Mouse (Mus musculus) midbrain, embryonic 14.5 days (tissue): ENCODE measurements around the gene Lipk. TPM values are rescaled to one million over a fixed set of nuclear protein-coding genes. Genes with fewer than 3 reads are reported as not detected.
A peak's percentile ranks its signal among the peaks of the same experiment; 100 is the strongest.

Experiments
- ATAC-seq: fragments of 200-750 bp; cut with Nextera tagmentation; 2 replicates; pipeline ENCODE4 v1.8.0; 2017; ENCODE audit warnings: moderate number of reproducible peaks, moderate library complexity; ENCODE audit not compliant: low FRiP score, low TSS enrichment
- DNase-seq: peaks from one replicate; pipeline ENCODE4 v3.0.0-alpha.2; 2015
- H3K27ac ChIP-seq: fragments of 300-500 bp; sonication (generic); replicated peaks from 2 replicates; pipeline ENCODE4 v1.5.1; 2014; ENCODE audit warnings: mild to moderate bottlenecking, low read depth, low read length, moderate library complexity
- H3K27me3 ChIP-seq: fragments of 300-500 bp; sonication (generic); 2 replicates; pipeline ENCODE4 v1.6.1; 2014; ENCODE audit warnings: low read length, control low read depth, mixed read lengths; ENCODE audit not compliant: control insufficient read depth, insufficient read depth
- H3K36me3 ChIP-seq: fragments of 300-500 bp; sonication (generic); 2 replicates; pipeline ENCODE4 v1.6.1; 2014; ENCODE audit warnings: low read length, control low read depth; ENCODE audit not compliant: control insufficient read depth, insufficient read depth
- H3K4me1 ChIP-seq: fragments of 300-500 bp; sonication (generic); 2 replicates; pipeline ENCODE4 v1.6.1; 2014; ENCODE audit warnings: mild to moderate bottlenecking, antibody characterized with exemption, low read length, control low read depth; ENCODE audit not compliant: control insufficient read depth, insufficient read depth
- H3K4me2 ChIP-seq: fragments of 300-500 bp; sonication (generic); 2 replicates; pipeline ENCODE4 v1.6.1; 2014; ENCODE audit warnings: mild to moderate bottlenecking, low read length, moderate library complexity
- H3K4me3 ChIP-seq: fragments of 300-500 bp; sonication (generic); replicated peaks from 2 replicates; pipeline ENCODE4 v1.5.1; 2014; ENCODE audit warnings: low read depth, low read length
- H3K9ac ChIP-seq: fragments of 300-500 bp; sonication (generic); replicated peaks from 2 replicates; pipeline ENCODE4 v1.6.1; 2014; ENCODE audit warnings: mild to moderate bottlenecking, low read length, moderate library complexity
- H3K9me3 ChIP-seq: fragments of 300-500 bp; sonication (generic); 2 replicates; pipeline ENCODE4 v1.6.1; 2016; ENCODE audit warnings: low read length, control low read depth, mixed read lengths; ENCODE audit not compliant: control insufficient read depth
- WGBS: fragments of 180-500 bp; shearing (Covaris S2); extraction: QIAGEN DNeasy Blood & Tissue Kit; methylation state at CpG from one replicate; pipeline ENCODE4 v1.1.7; 2014; 5-methylcytosine and 5-hydroxymethylcytosine counted together
- polyA plus RNA-seq: library from polyadenylated mRNA; unstranded; fragments of >200 nt; fragmentation: Nextera tagmentation; extraction: Ambion mirVana; gene quantifications from 2 replicates; pipeline ENCODE4 v1.2.1, GENCODE M21; 2014

Lipk gene
- not detected in 2 replicates for polyA plus RNA-seq

GRCm38 (mm10) chr19:34008002-34008401 is at the start of gene Lipk:
TSS of gene Lipk (plus strand) at chr19:34008290.
- Histone ChIP-seq H3K9me3 (no peaks in the 10 kb centered on the region), H3K36me3 (no peaks in the 10 kb centered on the region), H3K4me1 (no peaks in the 10 kb centered on the region), H3K27me3 (no peaks in the 10 kb centered on the region), H3K9ac (no peak within 1 kb of the TSS), H3K4me2 (no peak within 1 kb of the TSS), H3K27ac (no peak within 1 kb of the TSS), H3K4me3 (no peak within 1 kb of the TSS)
- WGBS = 89% methylated on average over 6 of the region's 6 CpGs
- DNase-seq = no peak
- ATAC-seq = no peak

DNA sequence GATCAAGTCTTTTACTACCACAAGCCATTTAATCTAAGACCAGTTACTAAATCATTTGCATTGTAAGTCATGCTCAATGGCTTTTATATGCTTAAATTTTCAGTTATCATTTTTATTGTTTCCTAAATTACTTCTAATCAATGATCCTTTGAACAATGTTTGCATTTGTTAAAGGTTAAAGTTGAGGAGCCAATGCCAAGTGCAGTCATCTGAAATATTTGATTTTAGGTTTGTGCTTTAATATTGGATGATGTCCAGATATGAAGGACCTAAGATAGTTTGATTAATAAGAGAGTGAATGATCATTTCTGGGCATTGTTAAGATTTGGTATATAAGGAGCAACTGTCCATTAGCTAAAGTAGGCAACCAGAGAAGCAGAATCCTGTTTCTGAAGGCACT is 47.2 kb upstream of the Lipk start, which contains the start of gene Lipf:
TSS of gene Lipf (plus strand) at position 301 of the 400 bp plus-strand sequence.
- Histone ChIP-seq H3K4me2 (no peak within 1 kb of the TSS), H3K9ac (no peak within 1 kb of the TSS), H3K4me3 (no peak within 1 kb of the TSS), H3K36me3 (no peaks in the 10 kb centered on the region), H3K27ac (no peak within 1 kb of the TSS), H3K27me3 (no peaks in the 10 kb centered on the region), H3K4me1 (no peaks in the 10 kb centered on the region), H3K9me3 (no peaks in the 10 kb centered on the region)
- ATAC-seq = no peak
- no peak for DNase-seq

DNA sequence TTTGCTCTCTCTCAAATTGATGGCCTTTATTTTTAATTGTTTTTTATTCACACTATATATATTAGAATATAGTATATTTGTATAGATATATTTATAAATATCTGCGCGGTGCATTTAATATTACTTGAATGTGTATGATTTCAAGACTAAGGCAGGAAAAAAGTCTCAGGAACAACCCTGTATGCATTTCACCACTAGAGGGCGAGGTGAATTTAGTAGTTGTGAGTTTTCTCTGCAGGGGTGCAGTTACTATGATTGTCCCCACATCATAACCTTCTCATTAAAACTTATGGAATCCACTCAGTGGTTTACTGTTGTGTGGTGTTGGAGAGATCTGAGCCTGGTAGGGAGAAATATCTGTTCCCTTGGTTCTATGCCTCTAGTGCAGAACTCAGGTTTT is 29.1 kb upstream of the Lipk start:
- peak; percentile 51 for DNase-seq
- ATAC-seq = no peak
- WGBS = 54% methylated on average over 3 of the region's 3 CpGs

DNA sequence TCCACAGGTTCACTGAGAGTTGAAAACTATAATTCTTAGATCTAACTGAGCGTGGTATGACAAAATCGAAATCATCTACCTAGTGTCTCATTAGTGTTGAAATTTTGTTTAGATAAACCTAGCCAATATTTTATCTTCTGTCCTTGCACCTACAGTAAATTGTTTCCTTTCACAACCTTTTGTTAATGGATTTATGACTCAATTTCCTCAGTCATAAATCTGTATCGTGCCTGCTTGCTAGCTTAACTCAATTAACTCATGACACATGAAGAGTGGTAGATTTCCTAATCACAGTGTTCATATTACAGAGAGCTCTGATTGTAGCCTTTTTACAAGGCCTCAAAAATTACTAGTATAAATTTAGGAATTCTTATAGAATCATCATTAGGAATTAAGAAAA is 25.0 kb upstream of the Lipk start:
- Histone ChIP-seq H3K27me3 (no peaks in the 10 kb centered on the region), H3K4me2 (no peak overlapping the region), H3K27ac (no peak overlapping the region), H3K9me3 (no peaks in the 10 kb centered on the region), H3K4me3 (no peak overlapping the region), H3K4me1 (no peaks in the 10 kb centered on the region), H3K36me3 (no peaks in the 10 kb centered on the region), H3K9ac (no peak overlapping the region)
- WGBS = 90% methylated on average over 3 of the region's 3 CpGs
- DNase-seq = no peak
- no peak for ATAC-seq

More for the DNA sequence above, 29.1 kb upstream of the Lipk start:
- H3K9ac ChIP-seq = no peak overlapping the region
- H3K4me2 ChIP-seq = no peak overlapping the region
- H3K27me3 ChIP-seq = no peaks in the 10 kb centered on the region
- no peak overlapping the region for H3K27ac ChIP-seq
- no peaks in the 10 kb centered on the region for H3K9me3 ChIP-seq
- H3K4me1 ChIP-seq = no peaks in the 10 kb centered on the region
- no peak overlapping the region for H3K4me3 ChIP-seq
- H3K36me3 ChIP-seq = no peaks in the 10 kb centered on the region

- H3K27me3 ChIP-seq = no peaks in the 10 kb centered on the region
- no peak overlapping the region for H3K4me2 ChIP-seq
- ATAC-seq = no peak
- no peak overlapping the region for H3K9ac ChIP-seq
- 91% methylated on average over 11 of the region's 11 CpGs for WGBS
- no peaks in the 10 kb centered on the region for H3K9me3 ChIP-seq
- H3K36me3 ChIP-seq = no peaks in the 10 kb centered on the region
- no peaks in the 10 kb centered on the region for H3K4me1 ChIP-seq
- H3K4me3 ChIP-seq = no peak overlapping the region
- H3K27ac ChIP-seq = no peak overlapping the region
- no peak for DNase-seq
These were observed 13.5 kb downstream of the Lipk start for GRCm38 (mm10) chr19:34021440-34022172.

- DNase-seq = peak; percentile 72
- H3K9ac ChIP-seq = no peak overlapping the region
- H3K9me3 ChIP-seq = no peaks in the 10 kb centered on the region
- no peaks in the 10 kb centered on the region for H3K27me3 ChIP-seq
- no peaks in the 10 kb centered on the region for H3K4me1 ChIP-seq
- no peak overlapping the region for H3K27ac ChIP-seq
- no peak for ATAC-seq
- WGBS = 45% methylated on average over 3 of the region's 3 CpGs
- no peak overlapping the region for H3K4me2 ChIP-seq
- no peak overlapping the region for H3K4me3 ChIP-seq
- H3K36me3 ChIP-seq = no peaks in the 10 kb centered on the region
These were observed 14.7 kb downstream of the Lipk start for GRCm38 (mm10) chr19:34022759-34023158.

GRCm38 (mm10) chr19:34039731-34040130 is 31.6 kb downstream of the Lipk start:
- WGBS = 86% methylated on average over 1 of the region's 1 CpGs

DNA sequence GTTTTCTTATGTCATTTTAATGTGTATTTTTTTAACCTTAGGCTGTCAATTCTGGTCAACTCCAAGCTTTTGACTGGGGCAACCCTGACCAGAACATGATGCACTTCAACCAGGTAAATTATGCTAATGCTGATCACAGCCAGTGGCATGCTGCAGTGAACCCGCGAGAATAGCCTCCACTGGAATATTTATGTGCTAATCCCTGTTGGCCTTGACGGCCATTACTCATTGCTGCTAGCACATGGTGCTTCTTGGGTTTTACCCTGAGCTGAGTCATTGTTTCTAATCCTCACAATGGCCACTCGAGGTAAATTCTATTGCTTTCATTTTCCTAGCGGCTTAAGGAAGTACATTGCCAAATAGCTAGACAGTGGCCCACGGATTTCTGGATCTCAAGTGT is 34.9 kb downstream of the Lipk start:
- H3K9ac ChIP-seq = no peak overlapping the region
- ATAC-seq = no peak
- no peaks in the 10 kb centered on the region for H3K4me1 ChIP-seq
- H3K9me3 ChIP-seq = no peaks in the 10 kb centered on the region
- DNase-seq = no peak
- no peak overlapping the region for H3K4me3 ChIP-seq
- no peaks in the 10 kb centered on the region for H3K36me3 ChIP-seq
- WGBS = 54% methylated on average over 6 of the region's 6 CpGs
- no peak overlapping the region for H3K4me2 ChIP-seq
- H3K27me3 ChIP-seq = no peaks in the 10 kb centered on the region
- no peak overlapping the region for H3K27ac ChIP-seq

More at GRCm38 (mm10) chr19:34039731-34040130, 31.6 kb downstream of the Lipk start:
- no peaks in the 10 kb centered on the region for H3K9me3 ChIP-seq
- no peaks in the 10 kb centered on the region for H3K36me3 ChIP-seq
- H3K4me3 ChIP-seq = no peak overlapping the region
- no peaks in the 10 kb centered on the region for H3K4me1 ChIP-seq
- H3K9ac ChIP-seq = no peak overlapping the region
- ATAC-seq = no peak
- H3K27me3 ChIP-seq = no peaks in the 10 kb centered on the region
- H3K27ac ChIP-seq = no peak overlapping the region
- no peak for DNase-seq
- H3K4me2 ChIP-seq = no peak overlapping the region

DNA sequence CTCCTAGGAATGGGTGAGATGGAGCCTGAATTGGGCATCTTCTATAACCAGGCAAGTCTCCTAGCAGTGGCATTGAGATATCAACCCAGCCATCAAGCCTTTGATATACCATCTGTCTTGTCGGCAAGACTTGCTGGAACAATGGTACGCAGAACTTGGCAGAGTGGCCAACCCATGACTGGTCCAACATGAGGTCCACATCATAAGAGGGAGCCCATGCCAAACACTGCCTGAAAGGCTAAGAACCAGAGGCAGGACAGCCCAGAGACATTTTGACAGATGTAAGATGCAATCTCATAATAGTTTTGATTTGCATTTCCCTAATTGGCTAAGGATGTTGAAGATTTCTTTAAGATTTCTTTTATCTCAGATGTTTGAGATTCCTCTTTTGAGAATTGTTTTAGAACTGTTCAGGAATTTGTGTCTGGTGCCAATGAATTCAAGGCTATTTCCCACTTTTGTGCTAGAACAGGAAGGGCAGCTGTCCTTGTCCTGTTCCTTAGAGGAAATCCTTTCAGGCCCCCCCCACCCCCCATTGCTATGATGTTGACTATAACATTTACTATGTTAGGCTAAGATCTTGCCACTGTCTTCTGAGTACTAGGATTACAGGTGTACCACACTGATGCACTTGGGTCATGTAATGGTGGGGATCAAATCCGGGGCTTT is 41.4 kb downstream of the Lipk start:
- no peaks in the 10 kb centered on the region for H3K9me3 ChIP-seq
- H3K9ac ChIP-seq = no peak overlapping the region
- no peaks in the 10 kb centered on the region for H3K27me3 ChIP-seq
- ATAC-seq = no peak
- H3K4me3 ChIP-seq = no peak overlapping the region
- H3K36me3 ChIP-seq = no peaks in the 10 kb centered on the region
- no peak overlapping the region for H3K4me2 ChIP-seq
- H3K27ac ChIP-seq = no peak overlapping the region
- WGBS = 93% methylated on average over 3 of the region's 3 CpGs
- no peaks in the 10 kb centered on the region for H3K4me1 ChIP-seq
- no peak for DNase-seq
